In the genomic region with DNA sequence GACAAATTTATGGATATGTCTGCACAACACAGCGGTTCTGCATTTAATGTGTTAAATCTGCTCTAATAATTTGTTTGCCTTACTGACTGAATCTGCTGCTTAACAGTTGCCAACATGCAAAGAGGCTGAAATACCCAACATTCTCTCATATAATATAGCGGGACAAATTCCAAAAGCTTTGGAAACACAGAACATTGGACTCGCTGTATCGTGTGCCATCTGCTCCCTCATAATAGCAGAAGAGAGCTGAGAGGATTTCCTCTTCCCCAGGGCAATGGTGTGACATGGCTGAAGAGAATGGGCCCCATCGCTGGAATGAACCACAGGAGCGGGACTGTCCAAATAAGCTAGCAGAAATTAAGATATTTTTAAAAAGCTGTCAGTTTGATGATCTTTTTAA, we compare ENCODE assay signal across 19 mouse cellular contexts.
DNase-seq lines count a peak whose midpoint lies in the region; ATAC-seq and TF ChIP-seq lines count a peak whose summit lies in the region.
"Had no signal": no experiment of that assay in that cellular context is flagged by ENCODE, and none has a peak within 500 bp of the region (broad histone marks: within the 10 kb centered on the region; RNA-seq: fewer than 3 reads in every experiment).

No protein-coding gene starts in this region.

- no peaks in the 10 kb centered on the region for H3K4me1 ChIP-seq in hindbrain, embryonic 16.5 days (ENCODE audit: control insufficient read depth, insufficient read depth, low read depth, low read length)
- no peaks in the 10 kb centered on the region for H3K4me1 ChIP-seq in hindbrain, embryonic 11.5 days (replicated peaks; ENCODE audit: control insufficient read depth, insufficient read depth, low read length)
- no peaks in the 10 kb centered on the region for H3K4me1 ChIP-seq in midbrain, postnatal 0 days (ENCODE audit: insufficient read depth, low read length)
- H3K4me1 ChIP-seq in kidney, embryonic 16.5 days (ENCODE audit: insufficient read depth, low read length) = no peaks in the 10 kb centered on the region
- H3K4me1 ChIP-seq: heart, embryonic 15.5 days; kidney, embryonic 15.5 days; limb, embryonic 12.5 days had no signal

- peak; percentile 88 for ATAC-seq in cerebellum, adult (ENCODE audit: insufficient number of reproducible peaks, low FRiP score, low TSS enrichment)
- peak; percentile 56; the same call in 1 of the 2 replicates for ATAC-seq in hindbrain, embryonic 16.5 days
- no peak for ATAC-seq in hindbrain, embryonic 11.5 days (ENCODE audit: low FRiP score)
- no peak for ATAC-seq in midbrain, postnatal 0 days (ENCODE audit: low FRiP score)
- ATAC-seq in kidney, embryonic 16.5 days (ENCODE audit: low FRiP score, low TSS enrichment) = no peak
- ATAC-seq: inflammation-experienced regulatory T-cells, adult 6 months; lung, postnatal 0 days had no signal

- DNase-seq in cerebellum, adult 11 months = no peak
- DNase-seq in hindbrain, embryonic 11.5 days (ENCODE audit: low spot score) = no peak
- DNase-seq in retina, adult 2 months (ENCODE audit: low read depth, low spot score) = peak; percentile 1
- DNase-seq in retina, embryonic 14.5 days (ENCODE audit: low spot score) = no peak
- peak; percentile 47 for DNase-seq in midbrain, postnatal 0 days (ENCODE audit: low spot score)
- DNase-seq: adrenal gland, adult 8-10 months; embryo, embryonic 11 days; thymus, postnatal 4 days had no signal

- no peak overlapping the region for H3K27ac ChIP-seq in hindbrain, embryonic 16.5 days (ENCODE audit: low read depth, low read length)
- H3K27ac ChIP-seq in hindbrain, embryonic 11.5 days (ENCODE audit: low read depth, low read length) = no peak overlapping the region
- no peak overlapping the region for H3K27ac ChIP-seq in midbrain, postnatal 0 days (ENCODE audit: low read depth, low read length)
- H3K27ac ChIP-seq in kidney, embryonic 16.5 days (ENCODE audit: low read length) = no peak overlapping the region
- H3K27ac ChIP-seq: heart, embryonic 15.5 days; kidney, embryonic 15.5 days; limb, embryonic 12.5 days; liver, embryonic 14.5 days had no signal

- TF ChIP-seq CTCF in midbrain, postnatal 0 days (IDR thresholded peaks at IDR 0.05) = no peak

- WGBS in hindbrain, embryonic 16.5 days = 69% methylated on average over 6 of the region's 6 CpGs
- WGBS in hindbrain, embryonic 11.5 days = 87% methylated on average over 6 of the region's 6 CpGs
- 54% methylated on average over 6 of the region's 6 CpGs for WGBS in midbrain, postnatal 0 days
- 83% methylated on average over 6 of the region's 6 CpGs for WGBS in kidney, embryonic 16.5 days

- H3K9me3 ChIP-seq in hindbrain, embryonic 16.5 days (ENCODE audit: control insufficient read depth, low read length) = no peaks in the 10 kb centered on the region
- no peaks in the 10 kb centered on the region for H3K9me3 ChIP-seq in hindbrain, embryonic 11.5 days (ENCODE audit: control insufficient read depth, low read length)
- no peaks in the 10 kb centered on the region for H3K9me3 ChIP-seq in midbrain, postnatal 0 days (ENCODE audit: low read length)
- H3K9me3 ChIP-seq in kidney, embryonic 16.5 days (ENCODE audit: low read length) = no peaks in the 10 kb centered on the region
- H3K9me3 ChIP-seq: heart, embryonic 15.5 days; kidney, embryonic 15.5 days; limb, embryonic 12.5 days had no signal

- H3K4me3 ChIP-seq in hindbrain, embryonic 16.5 days (ENCODE audit: low read length) = no peak overlapping the region
- no peak overlapping the region for H3K4me3 ChIP-seq in hindbrain, embryonic 11.5 days (ENCODE audit: low read depth, low read length)
- no peak overlapping the region for H3K4me3 ChIP-seq in midbrain, postnatal 0 days (ENCODE audit: low read depth, low read length)
- no peak overlapping the region for H3K4me3 ChIP-seq in kidney, embryonic 16.5 days (ENCODE audit: low read length)
- H3K4me3 ChIP-seq: erythroblast, embryonic 14.5 days; heart, embryonic 15.5 days; kidney, embryonic 15.5 days; limb, embryonic 12.5 days; myocyte had no signal

- no peak overlapping the region for H3K4me2 ChIP-seq in hindbrain, embryonic 16.5 days (ENCODE audit: low read length)
- H3K4me2 ChIP-seq in hindbrain, embryonic 11.5 days (replicated peaks; ENCODE audit: low read depth, low read length) = no peak overlapping the region
- no peak overlapping the region for H3K4me2 ChIP-seq in midbrain, postnatal 0 days (ENCODE audit: low read depth, low read length, poor library complexity, severe bottlenecking)
- no peak overlapping the region for H3K4me2 ChIP-seq in kidney, embryonic 16.5 days (replicated peaks; ENCODE audit: low read depth, low read length)
- H3K4me2 ChIP-seq: heart, embryonic 15.5 days; kidney, embryonic 15.5 days; limb, embryonic 12.5 days had no signal

- H3K9ac ChIP-seq in hindbrain, embryonic 16.5 days (ENCODE audit: low read depth, low read length) = no peak overlapping the region
- no peak overlapping the region for H3K9ac ChIP-seq in hindbrain, embryonic 11.5 days (ENCODE audit: low read depth, low read length)
- H3K9ac ChIP-seq in midbrain, postnatal 0 days (replicated peaks; ENCODE audit: low read length, poor library complexity, severe bottlenecking) = no peak overlapping the region
- no peak overlapping the region for H3K9ac ChIP-seq in kidney, embryonic 16.5 days (replicated peaks; ENCODE audit: low read length)
- H3K9ac ChIP-seq: heart, embryonic 15.5 days; kidney, embryonic 15.5 days; limb, embryonic 12.5 days; liver, embryonic 14.5 days had no signal

- no peaks in the 10 kb centered on the region for H3K27me3 ChIP-seq in hindbrain, embryonic 16.5 days (replicated peaks; ENCODE audit: control insufficient read depth, insufficient read depth, low read length)
- no peaks in the 10 kb centered on the region for H3K27me3 ChIP-seq in hindbrain, embryonic 11.5 days (ENCODE audit: control insufficient read depth, insufficient read depth, low read length)
- H3K27me3 ChIP-seq in midbrain, postnatal 0 days (ENCODE audit: insufficient read depth, low read length) = no peaks in the 10 kb centered on the region
- no peaks in the 10 kb centered on the region for H3K27me3 ChIP-seq in kidney, embryonic 16.5 days (ENCODE audit: insufficient read depth, low read length)
- H3K27me3 ChIP-seq: heart, embryonic 15.5 days; kidney, embryonic 15.5 days; limb, embryonic 12.5 days had no signal

- no peaks in the 10 kb centered on the region for H3K36me3 ChIP-seq in hindbrain, embryonic 16.5 days (ENCODE audit: control insufficient read depth, insufficient read depth, low read length)
- no peaks in the 10 kb centered on the region for H3K36me3 ChIP-seq in hindbrain, embryonic 11.5 days (ENCODE audit: control insufficient read depth, insufficient read depth, low read length)
- H3K36me3 ChIP-seq in midbrain, postnatal 0 days (ENCODE audit: insufficient read depth, low read length) = no peaks in the 10 kb centered on the region
- H3K36me3 ChIP-seq in kidney, embryonic 16.5 days (ENCODE audit: insufficient read depth, low read length) = no peaks in the 10 kb centered on the region
- H3K36me3 ChIP-seq: heart, embryonic 15.5 days; kidney, embryonic 15.5 days; limb, embryonic 12.5 days had no signal

Comparison
In these comparisons a context has a peak if more than half of its experiments do, and no peak if none do; other contexts are left out.
1. ATAC-seq: peak in cerebellum, adult (single experiment) and hindbrain, embryonic 16.5 days (single experiment); none in hindbrain, embryonic 11.5 days (single experiment), midbrain, postnatal 0 days (single experiment) and kidney, embryonic 16.5 days (single experiment).
2. DNase-seq: peak in retina, adult 2 months (single experiment) and midbrain, postnatal 0 days (single experiment); none in cerebellum, adult 11 months (single experiment), hindbrain, embryonic 11.5 days (single experiment) and retina, embryonic 14.5 days (single experiment).